Mouse (Mus musculus) T-cell, adult 2 months (primary cell): ENCODE measurements at regions not wholly inside any gene's neighbourhood (a gene's known extent, or its start where the extent isn't known, plus 50 kb on each side); places are given as distances from the start of the nearest gene placed in this dataset.
"Not testable (repeated sequence)": the region's sequence is repeated elsewhere in the genome, so short reads cannot be mapped to it uniquely, and the experiment has no call there.

Experiments
- DNase-seq: peaks from one replicate; pipeline ENCODE4 v3.0.0; 2022; ENCODE audit warnings: low spot score

DNA sequence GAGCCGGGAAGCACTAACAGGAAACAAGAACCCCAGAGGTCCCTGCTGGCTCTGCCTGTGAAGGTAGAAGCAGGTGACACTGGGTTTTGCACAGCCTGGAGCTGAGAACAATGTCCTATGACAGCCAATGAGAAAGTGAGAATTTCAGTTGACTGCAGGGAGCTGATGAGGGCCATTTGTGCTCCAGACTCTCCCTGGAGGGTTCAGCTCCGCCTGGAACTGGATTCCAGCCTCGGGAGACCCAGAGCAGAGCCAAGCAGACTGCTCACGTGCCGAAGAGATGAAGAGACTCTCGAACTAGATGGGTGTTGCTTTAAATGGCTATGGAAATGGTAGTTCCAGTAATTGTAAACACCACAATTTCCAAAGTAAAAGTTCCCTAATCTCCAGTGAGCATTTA is 93.5 kb downstream of the Cand1 start:
- no peak for DNase-seq

GRCm38 (mm10) chr10:119142866-119143265 is 97.0 kb downstream of the Cand1 start:
- DNase-seq = no peak

GRCm38 (mm10) chr10:119142307-119142706 is 97.5 kb downstream of the Cand1 start:
- DNase-seq = peak; percentile 10

DNA sequence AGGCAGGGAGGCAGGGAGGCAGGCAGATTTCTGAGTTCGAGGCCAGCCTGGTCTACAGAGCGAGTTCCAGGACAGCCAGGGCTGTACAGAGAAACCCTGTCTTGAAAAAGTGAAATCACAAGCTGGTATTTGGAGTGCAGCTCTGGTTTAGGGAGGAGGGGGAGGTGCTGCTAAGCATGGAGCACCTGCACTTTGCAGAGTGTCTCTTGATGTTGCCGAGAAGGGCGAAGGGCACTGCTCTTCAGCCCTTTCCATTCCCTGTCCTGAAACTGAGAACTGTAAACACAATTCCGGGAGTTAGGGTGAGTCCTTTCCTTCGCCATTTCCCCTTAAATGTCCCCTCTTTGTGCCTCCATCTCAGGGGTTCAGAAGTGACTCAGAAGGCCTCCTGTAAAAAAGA is 101.6 kb downstream of the Cand1 start:
- DNase-seq = no peak

DNA sequence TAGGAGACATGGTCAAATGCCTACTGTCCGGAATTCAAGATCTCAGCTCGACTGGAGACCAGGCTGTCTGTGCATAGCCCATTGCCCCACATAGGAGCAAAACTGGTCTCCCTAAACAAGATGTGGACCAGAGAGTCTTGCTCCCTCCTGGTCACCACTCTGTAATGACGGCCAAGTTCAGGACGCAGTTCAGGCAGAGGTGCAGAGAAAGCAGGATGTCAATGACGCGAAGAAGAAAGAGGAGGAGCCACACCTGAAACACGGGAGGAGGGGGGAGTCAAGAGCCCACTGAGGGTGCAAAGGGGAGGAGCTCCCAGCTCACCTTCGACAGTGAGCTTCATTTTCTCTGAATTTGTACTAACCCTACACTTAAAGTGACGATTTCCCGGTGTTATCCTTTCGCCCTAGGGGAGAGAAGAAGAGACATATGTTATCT is 104.3 kb downstream of the Cand1 start:
- DNase-seq = no peak

DNA sequence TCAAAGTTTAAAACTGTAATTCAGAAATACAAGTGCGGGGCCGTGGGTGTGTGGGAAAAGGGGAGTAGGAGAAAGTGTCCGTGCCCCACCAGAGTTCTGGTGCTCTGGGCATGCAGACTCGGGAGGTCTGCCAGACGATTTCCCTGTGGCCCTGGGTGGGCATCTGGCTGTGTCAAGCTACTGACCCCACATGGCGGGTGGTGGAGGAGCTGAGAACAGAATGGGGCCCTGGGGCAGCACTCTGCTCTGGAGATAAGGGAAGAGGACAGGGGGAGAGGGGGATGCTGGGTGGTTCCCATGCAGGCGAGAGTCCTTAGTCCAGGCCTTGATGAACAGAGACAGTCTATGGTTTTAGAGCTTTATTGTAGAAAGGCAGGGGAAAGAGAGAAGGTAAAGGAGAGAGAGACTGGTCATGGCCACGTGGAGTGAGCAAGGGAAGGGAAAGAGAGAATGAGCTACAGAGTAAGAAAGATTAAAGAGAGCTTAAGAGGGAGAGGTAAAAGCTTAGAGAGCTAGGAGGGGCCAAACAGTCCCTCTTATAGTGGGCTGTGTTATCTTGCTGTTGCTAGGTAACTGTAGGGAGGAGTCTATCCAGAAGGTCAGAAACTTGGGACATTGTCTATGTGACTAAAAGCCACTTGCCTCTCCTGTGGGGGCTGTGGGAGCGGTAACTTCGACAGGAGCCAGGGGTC is 104.9 kb downstream of the Cand1 start:
- DNase-seq = no peak

DNA sequence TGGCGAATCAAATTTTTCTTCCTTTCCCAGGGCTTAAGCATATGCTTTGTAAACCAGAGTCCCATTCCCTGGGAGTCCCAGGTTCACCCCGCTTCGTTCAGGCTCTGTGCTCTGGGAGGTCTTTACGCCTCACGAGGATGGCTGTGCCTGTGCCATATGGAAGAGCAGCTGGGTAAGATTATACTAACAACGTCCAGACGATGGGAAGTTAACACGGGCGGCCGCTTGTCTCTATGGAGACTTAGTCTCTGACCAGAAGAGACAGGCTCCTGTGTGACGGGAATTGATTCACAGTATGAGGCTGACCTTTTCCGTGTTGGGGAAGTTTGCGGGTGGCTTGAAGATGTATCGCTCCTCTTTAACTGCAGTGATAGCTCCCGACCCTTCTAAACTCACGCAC is 107.9 kb downstream of the Cand1 start:
- no peak for DNase-seq

DNA sequence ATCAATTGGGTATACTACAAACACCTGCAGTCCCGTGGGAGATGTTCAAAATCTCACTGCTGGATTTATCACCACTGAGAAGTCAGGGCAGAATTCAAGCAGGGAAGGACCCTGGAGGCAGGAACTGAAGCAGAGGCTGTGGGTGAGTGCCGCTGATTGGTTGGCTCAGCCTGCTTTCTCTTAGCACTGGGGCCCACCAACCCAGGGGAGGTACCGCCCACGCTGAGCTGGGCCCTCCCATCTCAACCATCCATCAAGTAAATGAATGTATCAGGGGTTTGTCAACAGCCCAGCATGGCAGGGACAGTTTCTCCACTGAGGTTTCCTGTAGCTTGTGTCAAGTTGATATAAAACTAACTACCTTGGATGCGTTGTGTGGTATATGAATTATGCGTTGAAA is 109.2 kb downstream of the Cand1 start:
- no peak for DNase-seq

- DNase-seq = no peak
These were observed 111.8 kb downstream of the Cand1 start for GRCm38 (mm10) chr10:119128035-119128434.

- no peak for DNase-seq
These were observed 116.3 kb downstream of the Cand1 start for GRCm38 (mm10) chr10:119123517-119123916.

DNA sequence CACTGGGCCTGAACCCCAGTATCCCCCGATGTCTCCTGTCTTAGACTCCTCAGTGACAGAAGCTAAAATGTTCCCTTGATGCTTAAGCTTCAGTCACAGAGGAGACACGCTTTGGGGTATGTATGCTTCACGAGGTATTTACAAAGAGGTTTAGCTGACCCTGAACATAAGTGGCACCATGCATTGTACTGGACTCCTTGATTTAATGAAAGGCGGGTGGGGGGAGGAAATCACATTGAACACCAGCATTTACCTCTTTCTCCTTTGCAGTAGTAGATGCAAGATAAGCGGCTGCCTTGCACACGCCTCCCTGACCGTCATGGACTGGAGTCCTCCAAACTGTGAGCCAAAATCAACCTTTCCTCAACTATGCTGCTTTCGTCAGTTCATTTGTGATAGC is 117.5 kb downstream of the Cand1 start:
- DNase-seq = no peak

DNA sequence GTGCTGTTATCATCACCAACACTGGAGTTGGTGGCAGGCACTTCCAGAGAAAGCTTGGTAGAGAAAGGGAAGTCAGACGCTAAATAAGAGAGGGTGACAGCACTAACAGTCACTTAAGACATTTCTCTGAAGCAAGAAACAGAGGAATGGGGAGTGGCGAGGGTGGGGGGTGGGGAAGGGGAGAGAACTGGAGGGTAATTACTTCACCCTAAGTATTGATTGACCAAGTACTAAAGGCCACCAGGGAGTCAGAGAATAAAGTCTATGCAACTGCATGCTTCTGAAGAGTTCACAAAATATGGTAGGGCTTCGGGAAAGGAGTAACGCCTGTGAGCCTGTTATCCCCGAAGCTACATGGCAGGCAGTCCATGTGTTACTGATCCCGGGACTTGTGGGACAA is 118.3 kb downstream of the Cand1 start:
- DNase-seq = no peak

- no peak for DNase-seq
These were observed 122.9 kb downstream of the Cand1 start for GRCm38 (mm10) chr10:119116843-119117390.

GRCm38 (mm10) chr10:119115200-119115599 is 124.7 kb downstream of the Cand1 start:
- DNase-seq = not testable (repeated sequence)

GRCm38 (mm10) chr10:119114653-119115052 is 125.2 kb downstream of the Cand1 start:
- no peak for DNase-seq

DNA sequence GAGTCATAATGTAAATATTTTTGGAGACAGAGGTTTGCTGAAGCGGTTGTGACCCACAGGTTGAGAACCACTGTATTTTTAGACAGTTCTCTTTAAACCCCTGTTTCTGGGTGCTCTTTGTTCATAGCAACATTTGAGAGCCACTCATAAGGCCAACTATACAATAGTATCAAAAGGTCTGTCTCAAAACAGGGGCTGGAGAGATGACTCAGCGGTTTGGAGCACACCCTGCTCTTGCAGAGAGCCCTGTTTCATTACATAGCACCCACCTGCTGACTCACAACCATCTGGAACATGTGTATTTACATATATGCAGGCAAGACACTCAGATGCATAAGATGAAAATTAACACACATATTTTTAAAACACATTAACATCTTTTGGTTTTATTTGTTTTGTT is 128.0 kb downstream of the Cand1 start:
- DNase-seq = no peak

- DNase-seq = no peak
These were observed 128.4 kb downstream of the Cand1 start for GRCm38 (mm10) chr10:119111409-119111808.

DNA sequence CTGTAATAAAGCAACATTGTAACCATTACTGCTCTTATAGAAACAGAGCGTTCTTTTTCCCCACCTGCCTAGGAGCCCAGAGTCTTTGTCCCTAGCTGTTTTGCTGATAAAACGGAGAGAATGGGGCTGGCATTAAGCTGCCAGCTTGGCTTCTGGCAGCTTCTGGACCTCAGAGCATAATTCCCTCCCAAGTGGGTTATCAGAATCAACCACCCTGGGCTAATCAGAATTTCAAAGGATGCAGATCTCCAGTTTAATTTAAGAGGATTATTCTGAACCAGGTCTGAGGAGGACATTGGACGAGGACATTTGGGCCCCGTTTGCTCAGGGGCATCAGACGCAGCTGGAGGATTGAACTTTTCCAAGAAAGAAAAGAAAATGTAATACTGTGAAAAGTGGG is 129.2 kb downstream of the Cand1 start:
- no peak for DNase-seq

DNA sequence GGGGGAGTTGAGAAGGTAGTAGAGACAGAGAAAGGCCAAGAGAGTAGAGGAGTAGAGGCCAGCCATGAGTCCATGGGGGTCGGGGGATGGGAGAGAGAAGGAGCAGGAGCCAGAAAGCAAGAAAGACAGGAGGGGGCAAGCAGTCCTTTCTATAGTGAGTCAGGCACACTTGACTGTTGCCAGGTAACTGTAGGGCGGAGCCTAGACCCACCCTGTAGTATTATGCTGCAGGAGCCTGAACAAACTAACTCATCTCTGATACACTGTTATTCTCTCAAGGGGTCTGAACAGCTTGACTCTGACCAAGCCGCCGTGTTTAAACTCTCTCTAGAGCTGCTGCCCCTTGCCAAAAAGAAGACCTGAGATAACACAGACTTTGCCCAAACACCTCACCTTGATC is 130.6 kb downstream of the Cand1 start:
- no peak for DNase-seq

GRCm38 (mm10) chr10:119107728-119108127 is 132.1 kb downstream of the Cand1 start:
- no peak for DNase-seq

GRCm38 (mm10) chr10:119106105-119106504 is 133.8 kb downstream of the Cand1 start:
- DNase-seq = no peak

- DNase-seq = no peak
These were observed 134.5 kb downstream of the Cand1 start for GRCm38 (mm10) chr10:119105279-119105881.

DNA sequence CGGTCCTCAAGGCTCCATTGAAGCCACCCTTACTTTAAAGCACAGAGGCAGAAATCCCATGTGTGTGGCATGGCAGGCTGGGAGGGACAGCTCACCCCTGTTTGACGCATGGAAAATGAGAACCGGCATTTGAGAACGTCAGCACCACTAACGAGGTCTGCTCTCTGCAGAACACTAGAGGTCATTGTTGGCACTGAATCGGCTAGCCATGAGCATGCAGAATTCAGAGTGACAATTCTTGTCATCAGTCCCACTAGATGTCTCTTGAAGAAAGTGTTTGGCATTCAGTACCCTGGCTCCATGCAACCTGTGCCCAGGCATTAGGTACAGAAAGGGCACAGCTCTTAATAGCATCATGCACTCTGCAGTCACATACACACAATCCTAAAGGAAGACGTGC is 139.3 kb downstream of the Cand1 start:
- no peak for DNase-seq
